Comparison of ENCODE assay signal across 10 mouse cellular contexts in the genomic region with DNA sequence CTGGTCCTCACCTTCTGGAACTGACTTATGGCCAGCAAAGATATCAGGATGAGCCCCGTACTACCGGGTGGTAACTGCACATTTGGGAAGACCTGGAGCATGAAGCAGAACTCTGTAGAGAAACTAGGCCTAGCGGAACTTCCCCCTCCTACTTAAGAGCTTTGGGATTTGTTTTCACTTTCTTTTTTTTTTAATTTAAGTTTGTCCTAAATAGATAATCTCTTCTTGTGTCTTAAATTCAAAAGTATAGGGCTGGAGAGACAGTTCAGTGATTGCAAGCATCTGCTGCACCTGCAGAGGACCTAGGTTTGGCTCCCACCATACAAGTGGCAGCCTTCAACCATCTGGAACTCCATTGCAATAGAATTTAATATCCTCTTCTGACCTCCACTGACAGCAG. TPM values are rescaled to one million over a fixed set of nuclear protein-coding genes. Genes with fewer than 3 reads are reported as not detected.
A peak's percentile ranks its signal among the peaks of the same experiment; 100 is the strongest.
DNase-seq lines count a peak whose midpoint lies in the region; ATAC-seq and TF ChIP-seq lines count a peak whose summit lies in the region.
"Had no signal": no experiment of that assay in that cellular context is flagged by ENCODE, and none has a peak within 500 bp of the region (broad histone marks: within the 10 kb centered on the region; RNA-seq: fewer than 3 reads in every experiment).

Gene Mecom, minus strand, starts transcription at position 101 of the 400 bp plus-strand sequence.

- POLR2A ChIA-PET in Patski (lab: Charles Lee) = interaction anchor here (0.5 kb wide), 2 partner anchors 26 to 43 kb away, joined by 3 to 4 read pairs; no protein-coding TSS in a partner anchor

- no peak for TF ChIP-seq CTCF in Patski (IDR thresholded peaks at IDR 0.05)

- in situ Hi-C loops in Patski (cut with MboI; ENCODE audit: low pct_unique_long_range_greater_than_20kb) = no loop called here

- 84% methylated on average over 3 of the region's 3 CpGs for WGBS in intestine, embryonic 14.5 days

- H3K27ac ChIP-seq in intestine, embryonic 14.5 days (ENCODE audit: low read depth) = no peak within 1 kb of the TSS

- H3K9me3 ChIP-seq in intestine, embryonic 14.5 days (ENCODE audit: control insufficient read depth, low read length) = no peaks in the 10 kb centered on the region

- no peaks in the 10 kb centered on the region for H3K4me1 ChIP-seq in intestine, embryonic 14.5 days (replicated peaks; ENCODE audit: control insufficient read depth, insufficient read depth, low read length)

- H3K4me2 ChIP-seq in intestine, embryonic 14.5 days (ENCODE audit: low read length) = 0 out of 2 replicates have a peak within 1 kb of the TSS, but pooled peaks have one; percentile 18

- no peak within 1 kb of the TSS for H3K9ac ChIP-seq in intestine, embryonic 14.5 days (ENCODE audit: low read length)

- peak; percentile 70 for DNase-seq in heart, adult 11 months
- no peak for DNase-seq in heart, adult 9 months (ENCODE audit: low spot score in 2 of 2)
- no peak for DNase-seq in Patski (ENCODE audit: low read depth, low spot score)
- DNase-seq in heart, adult 8-10 months (ENCODE audit: low spot score) = no peak
- no peak for DNase-seq in intestine, embryonic 14.5 days (ENCODE audit: low spot score)
- no peak for DNase-seq in spleen, postnatal 4 days (ENCODE audit: low spot score in 2 of 2)
- no peak for DNase-seq in natural killer cell, adult 2 months (ENCODE audit: low spot score in 2 of 2)
- DNase-seq: kidney, adult 9 months had no signal

- H3K36me3 ChIP-seq in intestine, embryonic 14.5 days (ENCODE audit: control insufficient read depth, insufficient read depth, low read length) = no peaks in the 10 kb centered on the region

- H3K27me3 ChIP-seq in Patski = peaks cover 29% of the 10 kb centered on the region
- no peaks in the 10 kb centered on the region for H3K27me3 ChIP-seq in intestine, embryonic 14.5 days (replicated peaks; ENCODE audit: control insufficient read depth, insufficient read depth, low read length)
- H3K27me3 ChIP-seq: CH12.LX had no signal

- no peak within 1 kb of the TSS for H3K4me3 ChIP-seq in intestine, embryonic 14.5 days (ENCODE audit: low read depth, low read length)

- no peak for ATAC-seq in Patski
- ATAC-seq in intestine, embryonic 14.5 days (replicated peaks; ENCODE audit: low FRiP score, low TSS enrichment, low read depth) = no peak
- no peak for ATAC-seq in erythroblast, adult 5-6 weeks (replicated peaks; ENCODE audit: low FRiP score, poor library complexity, severe bottlenecking)

- CTCF ChIA-PET in Patski (lab: Charles Lee) = interaction anchor here (0.6 kb wide), 1 partner anchor 22 kb away, joined by 3 read pairs; no protein-coding TSS in a partner anchor

RNA-seq across cellular contexts. Expression of gene Mecom, which starts in this region (rescaled TPM):
- polyA plus RNA-seq in Patski (2021) = 18.4 TPM
- 10 to 100 TPM; 13.6 to 19.5 (median 16.5) TPM for total RNA-seq in heart, adult 8-10 months (2022)
- 15.2 and 17.6 TPM in 2 replicates for polyA plus RNA-seq in intestine, embryonic 14.5 days (2014; fragmentation: Nextera tagmentation; extraction: Ambion mirVana)
- total RNA-seq in erythroblast, adult 5-6 weeks (2015; ENCODE audit: low replicate concordance) = 0.58 and 1.0 TPM in 2 replicates
- total RNA-seq in erythroblast, adult 5-6 weeks (2017; ENCODE audit: low replicate concordance) = 0.84 TPM in 1 of 2 replicates, not detected in the other
- total RNA-seq: CH12.LX had no signal

Comparison
In these comparisons a context has a peak if more than half of its experiments do, and no peak if none do; other contexts are left out.
1. RNA of gene Mecom (total RNA-seq): 13.6 to 19.5 TPM in heart, adult 8-10 months; 0.58 to 1.0 TPM in erythroblast, adult 5-6 weeks; every median in the first group is over 4 times any median in the second.